Mouse (Mus musculus): ENCODE measurements around the gene Mthfd1. TPM values are rescaled to one million over a fixed set of nuclear protein-coding genes. Genes with fewer than 3 reads are reported as not detected.

Mthfd1 gene
- polyA plus RNA-seq, 1 experiment from 2014 or later: 35.2 TPM

- Histone ChIP-seq H3K36me3 (ENCODE audit: control insufficient read depth, insufficient read depth, low read length) (peaks cover 6% of the 10 kb centered on the region; the same call in 1 of the 2 replicates), H3K4me3 (ENCODE audit: low read depth, low read length) (no peak overlapping the region), H3K4me2 (ENCODE audit: low read length) (no peak overlapping the region), H3K27ac (ENCODE audit: low read length) (0 out of 2 replicates have a peak overlapping the region, but pooled peaks have one; percentile 4), H3K9ac (ENCODE audit: low read depth, low read length) (no peak overlapping the region), H3K9me3 (replicated peaks; ENCODE audit: control insufficient read depth, low read length, poor library complexity, severe bottlenecking) (no peaks in the 10 kb centered on the region), H3K27me3 (ENCODE audit: control insufficient read depth, insufficient read depth, low read depth, low read length) (no peaks in the 10 kb centered on the region), H3K4me1 (ENCODE audit: control insufficient read depth, insufficient read depth, low read length) (no peaks in the 10 kb centered on the region)
- ATAC-seq: no peak
- WGBS: 92% methylated on average over 11 of the region's 11 CpGs
These were observed 48.4 kb downstream of the Mthfd1 start for GRCm38 (mm10) chr12:76303474-76303873.

GRCm38 (mm10) chr12:76304199-76304598 lies 49.1 kb downstream of the Mthfd1 start:
- Histone ChIP-seq H3K9ac (ENCODE audit: low read depth, low read length) (no peak overlapping the region), H3K36me3 (ENCODE audit: control insufficient read depth, insufficient read depth, low read length) (0 out of 2 replicates have a peak, but pooled peaks cover 6% of the 10 kb centered on the region), H3K4me1 (ENCODE audit: control insufficient read depth, insufficient read depth, low read length) (no peaks in the 10 kb centered on the region), H3K27me3 (ENCODE audit: control insufficient read depth, insufficient read depth, low read depth, low read length) (no peaks in the 10 kb centered on the region), H3K27ac (ENCODE audit: low read length) (no peak overlapping the region), H3K4me3 (ENCODE audit: low read depth, low read length) (no peak overlapping the region), H3K9me3 (replicated peaks; ENCODE audit: control insufficient read depth, low read length, poor library complexity, severe bottlenecking) (no peaks in the 10 kb centered on the region), H3K4me2 (ENCODE audit: low read length) (no peak overlapping the region)
- ATAC-seq: no peak
- 58% methylated on average over 4 of the region's 4 CpGs for WGBS

- Histone ChIP-seq H3K4me2 (ENCODE audit: low read length) (no peak overlapping the region), H3K9me3 (replicated peaks; ENCODE audit: control insufficient read depth, low read length, poor library complexity, severe bottlenecking) (no peaks in the 10 kb centered on the region), H3K27me3 (ENCODE audit: control insufficient read depth, insufficient read depth, low read depth, low read length) (no peaks in the 10 kb centered on the region), H3K9ac (ENCODE audit: low read depth, low read length) (no peak overlapping the region), H3K27ac (ENCODE audit: low read length) (no peak overlapping the region), H3K36me3 (ENCODE audit: control insufficient read depth, insufficient read depth, low read length) (0 out of 2 replicates have a peak, but pooled peaks cover 6% of the 10 kb centered on the region), H3K4me1 (ENCODE audit: control insufficient read depth, insufficient read depth, low read length) (no peaks in the 10 kb centered on the region), H3K4me3 (ENCODE audit: low read depth, low read length) (no peak overlapping the region)
- ATAC-seq: no peak
- 90% methylated on average over 8 of the region's 8 CpGs for WGBS
These were observed 50.0 kb downstream of the Mthfd1 start for GRCm38 (mm10) chr12:76305107-76305506.

- H3K9me3 ChIP-seq (replicated peaks; ENCODE audit: control insufficient read depth, low read length, poor library complexity, severe bottlenecking): no peaks in the 10 kb centered on the region
- no peak overlapping the region for H3K27ac ChIP-seq (ENCODE audit: low read length)
- H3K36me3 ChIP-seq (ENCODE audit: control insufficient read depth, insufficient read depth, low read length): no peaks in the 10 kb centered on the region; the same call in 1 of the 2 replicates
- no peaks in the 10 kb centered on the region for H3K4me1 ChIP-seq (ENCODE audit: control insufficient read depth, insufficient read depth, low read length)
- H3K27me3 ChIP-seq (ENCODE audit: control insufficient read depth, insufficient read depth, low read depth, low read length): no peaks in the 10 kb centered on the region
- H3K4me3 ChIP-seq (ENCODE audit: low read depth, low read length): no peak overlapping the region
- no peak overlapping the region for H3K9ac ChIP-seq (ENCODE audit: low read depth, low read length)
- 65% methylated on average over 9 of the region's 9 CpGs for WGBS
- H3K4me2 ChIP-seq (ENCODE audit: low read length): no peak overlapping the region
- no peak for ATAC-seq
These were observed 51.9 kb downstream of the Mthfd1 start for GRCm38 (mm10) chr12:76306852-76307561.

GRCm38 (mm10) chr12:76307964-76308363 lies 52.9 kb downstream of the Mthfd1 start:
- no peaks in the 10 kb centered on the region for H3K4me1 ChIP-seq (ENCODE audit: control insufficient read depth, insufficient read depth, low read length)
- no peak overlapping the region for H3K27ac ChIP-seq (ENCODE audit: low read length)
- ATAC-seq: 0 out of 2 replicates have a peak, but pooled peaks have one; percentile 17
- no peak overlapping the region for H3K4me2 ChIP-seq (ENCODE audit: low read length)
- H3K9ac ChIP-seq (ENCODE audit: low read depth, low read length): no peak overlapping the region
- 40% methylated on average over 9 of the region's 9 CpGs for WGBS
- no peak overlapping the region for H3K4me3 ChIP-seq (ENCODE audit: low read depth, low read length)
- no peaks in the 10 kb centered on the region for H3K27me3 ChIP-seq (ENCODE audit: control insufficient read depth, insufficient read depth, low read depth, low read length)
- H3K36me3 ChIP-seq (ENCODE audit: control insufficient read depth, insufficient read depth, low read length): no peaks in the 10 kb centered on the region; the same call in 1 of the 2 replicates
- no peaks in the 10 kb centered on the region for H3K9me3 ChIP-seq (replicated peaks; ENCODE audit: control insufficient read depth, low read length, poor library complexity, severe bottlenecking)

GRCm38 (mm10) chr12:76308436-76308835 lies 53.3 kb downstream of the Mthfd1 start:
- H3K4me1 ChIP-seq (ENCODE audit: control insufficient read depth, insufficient read depth, low read length): no peaks in the 10 kb centered on the region
- H3K27ac ChIP-seq (ENCODE audit: low read length): no peak overlapping the region
- no peak for ATAC-seq
- H3K9ac ChIP-seq (ENCODE audit: low read depth, low read length): no peak overlapping the region
- no peak overlapping the region for H3K4me2 ChIP-seq (ENCODE audit: low read length)
- H3K27me3 ChIP-seq (ENCODE audit: control insufficient read depth, insufficient read depth, low read depth, low read length): no peaks in the 10 kb centered on the region
- no peaks in the 10 kb centered on the region for H3K9me3 ChIP-seq (replicated peaks; ENCODE audit: control insufficient read depth, low read length, poor library complexity, severe bottlenecking)
- no peaks in the 10 kb centered on the region; the same call in 1 of the 2 replicates for H3K36me3 ChIP-seq (ENCODE audit: control insufficient read depth, insufficient read depth, low read length)
- no peak overlapping the region for H3K4me3 ChIP-seq (ENCODE audit: low read depth, low read length)
- WGBS: 87% methylated on average over 5 of the region's 5 CpGs

GRCm38 (mm10) chr12:76310007-76310406 lies 54.9 kb downstream of the Mthfd1 start:
- no peaks in the 10 kb centered on the region for H3K4me1 ChIP-seq (ENCODE audit: control insufficient read depth, insufficient read depth, low read length)
- no peaks in the 10 kb centered on the region for H3K27me3 ChIP-seq (ENCODE audit: control insufficient read depth, insufficient read depth, low read depth, low read length)
- no peaks in the 10 kb centered on the region for H3K9me3 ChIP-seq (replicated peaks; ENCODE audit: control insufficient read depth, low read length, poor library complexity, severe bottlenecking)
- WGBS: 85% methylated on average over 6 of the region's 6 CpGs
- no peaks in the 10 kb centered on the region; the same call in 1 of the 2 replicates for H3K36me3 ChIP-seq (ENCODE audit: control insufficient read depth, insufficient read depth, low read length)
- ATAC-seq: no peak
- no peak overlapping the region for H3K4me3 ChIP-seq (ENCODE audit: low read depth, low read length)
- H3K9ac ChIP-seq (ENCODE audit: low read depth, low read length): no peak overlapping the region
- H3K4me2 ChIP-seq (ENCODE audit: low read length): no peak overlapping the region
- H3K27ac ChIP-seq (ENCODE audit: low read length): no peak overlapping the region

- no peak for ATAC-seq
- H3K9ac ChIP-seq (ENCODE audit: low read depth, low read length): no peak overlapping the region
- H3K9me3 ChIP-seq (replicated peaks; ENCODE audit: control insufficient read depth, low read length, poor library complexity, severe bottlenecking): no peaks in the 10 kb centered on the region
- H3K36me3 ChIP-seq (ENCODE audit: control insufficient read depth, insufficient read depth, low read length): no peaks in the 10 kb centered on the region; the same call in 1 of the 2 replicates
- H3K27me3 ChIP-seq (ENCODE audit: control insufficient read depth, insufficient read depth, low read depth, low read length): no peaks in the 10 kb centered on the region
- no peak overlapping the region for H3K27ac ChIP-seq (ENCODE audit: low read length)
- no peaks in the 10 kb centered on the region for H3K4me1 ChIP-seq (ENCODE audit: control insufficient read depth, insufficient read depth, low read length)
- H3K4me3 ChIP-seq (ENCODE audit: low read depth, low read length): no peak overlapping the region
- H3K4me2 ChIP-seq (ENCODE audit: low read length): no peak overlapping the region
- WGBS: 80% methylated on average over 6 of the region's 6 CpGs
These were observed 55.5 kb downstream of the Mthfd1 start for GRCm38 (mm10) chr12:76310633-76311032.

- no peaks in the 10 kb centered on the region for H3K4me1 ChIP-seq (ENCODE audit: control insufficient read depth, insufficient read depth, low read length)
These were observed 56.1 kb downstream of the Mthfd1 start for GRCm38 (mm10) chr12:76311227-76311626.

More at GRCm38 (mm10) chr12:76311227-76311626, 56.1 kb downstream of the Mthfd1 start:
- WGBS: 96% methylated on average over 9 of the region's 9 CpGs
- H3K9ac ChIP-seq (ENCODE audit: low read depth, low read length): no peak overlapping the region
- no peaks in the 10 kb centered on the region for H3K9me3 ChIP-seq (replicated peaks; ENCODE audit: control insufficient read depth, low read length, poor library complexity, severe bottlenecking)
- H3K4me3 ChIP-seq (ENCODE audit: low read depth, low read length): no peak overlapping the region
- no peak overlapping the region for H3K4me2 ChIP-seq (ENCODE audit: low read length)
- no peaks in the 10 kb centered on the region; the same call in 1 of the 2 replicates for H3K36me3 ChIP-seq (ENCODE audit: control insufficient read depth, insufficient read depth, low read length)
- no peak for ATAC-seq
- no peaks in the 10 kb centered on the region for H3K27me3 ChIP-seq (ENCODE audit: control insufficient read depth, insufficient read depth, low read depth, low read length)
- H3K27ac ChIP-seq (ENCODE audit: low read length): no peak overlapping the region
